Mouse (Mus musculus) midbrain, embryonic 12.5 days (tissue): ENCODE results near the gene Parm1. TPM values are rescaled to one million over a fixed set of nuclear protein-coding genes. Genes with fewer than 3 reads are reported as not detected.

ENCODE experiments used
- ATAC-seq: fragments of 200-750 bp; cut with Nextera tagmentation; 2 replicates; pipeline ENCODE4 v1.8.0; 2017; ENCODE audit warnings: low read depth, moderate TSS enrichment, moderate library complexity; ENCODE audit not compliant: low FRiP score
- H3K27ac ChIP-seq: fragments of 300-500 bp; sonication (generic); replicated peaks from 2 replicates; pipeline ENCODE4 v1.5.1; 2016; ENCODE audit warnings: mild to moderate bottlenecking
- H3K27me3 ChIP-seq: fragments of 300-500 bp; sonication (generic); 2 replicates; pipeline ENCODE4 v1.6.1; 2016; ENCODE audit warnings: mild to moderate bottlenecking
- H3K36me3 ChIP-seq: fragments of 300-500 bp; sonication (generic); 2 replicates; pipeline ENCODE4 v1.6.1; 2016
- H3K4me1 ChIP-seq: fragments of 300-500 bp; sonication (generic); 2 replicates; pipeline ENCODE4 v1.6.1; 2016
- H3K4me2 ChIP-seq: fragments of 300-500 bp; sonication (generic); replicated peaks from 2 replicates; pipeline ENCODE4 v1.6.1; 2016; ENCODE audit warnings: mild to moderate bottlenecking, moderate library complexity
- H3K4me3 ChIP-seq: fragments of 300-500 bp; sonication (generic); 2 replicates; pipeline ENCODE4 v1.5.1; 2016; ENCODE audit warnings: mild to moderate bottlenecking
- H3K9ac ChIP-seq: fragments of 300-500 bp; sonication (generic); replicated peaks from 2 replicates; pipeline ENCODE4 v1.6.1; 2016; ENCODE audit warnings: mild to moderate bottlenecking, moderate library complexity
- H3K9me3 ChIP-seq: fragments of 300-500 bp; sonication (generic); 2 replicates; pipeline ENCODE4 v1.6.1; 2016; ENCODE audit warnings: mild to moderate bottlenecking
- WGBS: fragments of 180-500 bp; shearing (Covaris S2); methylation state at CpG from one replicate; pipeline ENCODE4 v1.1.7; 2016; 5-methylcytosine and 5-hydroxymethylcytosine counted together
- polyA plus RNA-seq: library from polyadenylated mRNA; unstranded; fragments of >200 nt; fragmentation: Nextera tagmentation; extraction: Ambion mirVana; gene quantifications from 2 replicates; pipeline ENCODE4 v1.2.1, GENCODE M21; 2016

Gene Parm1
- polyA plus RNA-seq, 1 experiment from 2014 or later: 10.7 TPM

GRCm38 (mm10) chr5:91669235-91669634 lies 151.8 kb downstream of the Parm1 start:
- ATAC-seq: no peak
- Histone ChIP-seq H3K36me3 (no peaks in the 10 kb centered on the region), H3K4me3 (no peak overlapping the region), H3K4me2 (no peak overlapping the region), H3K4me1 (no peaks in the 10 kb centered on the region), H3K27ac (no peak overlapping the region), H3K27me3 (no peaks in the 10 kb centered on the region), H3K9me3 (no peaks in the 10 kb centered on the region), H3K9ac (no peak overlapping the region)
- 94% methylated on average over 4 of the region's 4 CpGs for WGBS

Other genes with a start within 250 kb of the Parm1 start
- not detected in 2 replicates for gene Btc, start 114.6 kb upstream of the Parm1 start, polyA plus RNA-seq